Mouse (Mus musculus) testis, adult 2 months (tissue): ENCODE data around the gene Mid1.

Experiments used
- CTCF ChIP-seq: fragments of 200-500 bp; IDR thresholded peaks from 2 replicates; pipeline ENCODE4 v1.5.1; 2012; ENCODE audit warnings: low read depth, mild to moderate bottlenecking, inconsistent platforms, low read length, moderate library complexity; ENCODE audit not compliant: control insufficient read depth, insufficient read depth, insufficient replicate concordance
- POLR2A ChIP-seq: fragments of 200-500 bp; IDR thresholded peaks from 2 replicates; pipeline ENCODE4 v1.6.1; 2012; ENCODE audit warnings: low read depth, mild to moderate bottlenecking, inconsistent platforms, low read length, moderate library complexity; ENCODE audit not compliant: control insufficient read depth

- no peak for TF ChIP-seq POLR2A
- TF ChIP-seq CTCF = no peak
These were observed 94.5 kb downstream of the Mid1 start, which contains the start of gene 4933400A11Rik for GRCm38 (mm10) chrX:169779535-169779934.
